ENCODE assay signal across 28 mouse cellular contexts in the genomic region with DNA sequence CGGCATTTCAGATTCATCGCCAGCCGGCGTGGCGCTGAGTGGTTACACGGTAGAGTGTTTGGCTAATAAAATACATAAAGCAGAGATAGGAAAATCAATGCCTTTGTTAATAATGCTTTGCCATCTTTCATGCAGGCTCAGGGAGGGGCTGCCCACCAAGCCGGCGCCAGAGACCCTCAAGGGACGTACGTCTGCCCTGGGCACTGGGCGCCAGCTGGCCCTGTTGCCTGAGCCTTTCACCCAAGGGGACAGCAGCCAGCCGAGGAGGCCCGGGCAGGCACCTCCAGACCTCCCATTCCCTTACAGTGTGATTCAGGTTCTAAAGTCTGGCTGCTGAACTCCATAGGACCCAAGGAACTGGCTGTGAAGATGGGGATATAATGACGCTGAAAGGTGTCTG.
DNase-seq lines count a peak whose midpoint lies in the region; ATAC-seq lines count a peak whose summit lies in the region.
"Had no signal": no experiment of that assay in that cellular context is flagged by ENCODE, and none has a peak within 500 bp of the region (broad histone marks: within the 10 kb centered on the region; RNA-seq: fewer than 3 reads in every experiment).

No protein-coding gene starts in this region.

- DNase-seq in adrenal gland, postnatal 10 days: peak; percentile 64
- DNase-seq in adrenal gland, postnatal 4 days (ENCODE audit: low spot score in 2 of 2): no peak
- DNase-seq in hindbrain, embryonic 11.5 days (ENCODE audit: low spot score): no peak
- DNase-seq in liver, embryonic 11.5 days (ENCODE audit: low spot score): no peak
- no peak for DNase-seq in kidney, postnatal 4 days
- DNase-seq: forebrain, postnatal 0 days; gastrocnemius, postnatal 14 days; heart, adult 11 months; kidney, adult 2 months; kidney, postnatal 36 days; liver, postnatal 0 days; lung, postnatal 36 days; right cerebral cortex, adult 18-20 months; spleen, adult 18-20 months; thymus, postnatal 14 days had no signal

- H3K27me3 ChIP-seq in hindbrain, embryonic 13.5 days: no peaks in the 10 kb centered on the region
- no peaks in the 10 kb centered on the region for H3K27me3 ChIP-seq in hindbrain, embryonic 11.5 days (ENCODE audit: control insufficient read depth, insufficient read depth, low read length)
- H3K27me3 ChIP-seq in liver, embryonic 15.5 days: no peaks in the 10 kb centered on the region
- H3K27me3 ChIP-seq in liver, embryonic 11.5 days (replicated peaks; ENCODE audit: control insufficient read depth, insufficient read depth, low read length): no peaks in the 10 kb centered on the region; the same call in 1 of the 2 replicates
- H3K27me3 ChIP-seq: embryonic facial prominence, embryonic 15.5 days; heart, embryonic 15.5 days; hindbrain, embryonic 15.5 days; intestine, embryonic 15.5 days; limb, embryonic 15.5 days had no signal

- H3K4me2 ChIP-seq in hindbrain, embryonic 13.5 days: no peak overlapping the region
- H3K4me2 ChIP-seq in hindbrain, embryonic 11.5 days (replicated peaks; ENCODE audit: low read depth, low read length): no peak overlapping the region
- no peak overlapping the region for H3K4me2 ChIP-seq in liver, embryonic 15.5 days
- H3K4me2 ChIP-seq in liver, embryonic 11.5 days: no peak overlapping the region
- H3K4me2 ChIP-seq: embryonic facial prominence, embryonic 15.5 days; forebrain, embryonic 12.5 days; heart, embryonic 15.5 days; hindbrain, embryonic 15.5 days; intestine, embryonic 15.5 days; limb, embryonic 15.5 days; midbrain, embryonic 11.5 days had no signal

- no peak overlapping the region for H3K9ac ChIP-seq in hindbrain, embryonic 13.5 days
- no peak overlapping the region for H3K9ac ChIP-seq in hindbrain, embryonic 11.5 days (ENCODE audit: low read depth, low read length)
- H3K9ac ChIP-seq in liver, embryonic 15.5 days: no peak overlapping the region
- no peak overlapping the region for H3K9ac ChIP-seq in liver, embryonic 11.5 days (ENCODE audit: low read depth, low read length)
- H3K9ac ChIP-seq: embryonic facial prominence, embryonic 15.5 days; forebrain, embryonic 12.5 days; forebrain, postnatal 0 days; heart, embryonic 15.5 days; hindbrain, embryonic 15.5 days; intestine, embryonic 15.5 days; limb, embryonic 15.5 days; liver, postnatal 0 days had no signal

- H3K27ac ChIP-seq in hindbrain, embryonic 13.5 days: 0 out of 2 replicates have a peak overlapping the region, but pooled peaks have one; percentile 35
- no peak overlapping the region for H3K27ac ChIP-seq in hindbrain, embryonic 11.5 days (ENCODE audit: low read depth, low read length)
- H3K27ac ChIP-seq in liver, embryonic 15.5 days (replicated peaks): 0 out of 2 replicates have a peak overlapping the region, but pooled peaks have one; percentile 33
- H3K27ac ChIP-seq in liver, embryonic 11.5 days (ENCODE audit: low read depth, low read length): no peak overlapping the region
- H3K27ac ChIP-seq: embryonic facial prominence, embryonic 10.5 days; embryonic facial prominence, embryonic 15.5 days; forebrain, embryonic 12.5 days; heart, embryonic 10.5 days; heart, embryonic 15.5 days; hindbrain, embryonic 15.5 days; intestine, embryonic 15.5 days; limb, embryonic 10.5 days; limb, embryonic 15.5 days had no signal

- H3K9me3 ChIP-seq in hindbrain, embryonic 13.5 days: no peaks in the 10 kb centered on the region
- no peaks in the 10 kb centered on the region for H3K9me3 ChIP-seq in hindbrain, embryonic 11.5 days (ENCODE audit: control insufficient read depth, low read length)
- no peaks in the 10 kb centered on the region for H3K9me3 ChIP-seq in liver, embryonic 15.5 days (replicated peaks)
- no peaks in the 10 kb centered on the region for H3K9me3 ChIP-seq in liver, embryonic 11.5 days (ENCODE audit: control insufficient read depth, low read length)
- H3K9me3 ChIP-seq: embryonic facial prominence, embryonic 15.5 days; forebrain, embryonic 12.5 days; G1E; heart, embryonic 10.5 days; heart, embryonic 15.5 days; hindbrain, embryonic 15.5 days; intestine, embryonic 15.5 days; limb, embryonic 10.5 days; limb, embryonic 15.5 days had no signal

- no peak overlapping the region for H3K4me3 ChIP-seq in hindbrain, embryonic 13.5 days
- no peak overlapping the region for H3K4me3 ChIP-seq in hindbrain, embryonic 11.5 days (ENCODE audit: low read depth, low read length)
- no peak overlapping the region for H3K4me3 ChIP-seq in liver, embryonic 15.5 days (replicated peaks)
- H3K4me3 ChIP-seq in liver, embryonic 11.5 days (ENCODE audit: low read depth, low read length): no peak overlapping the region
- H3K4me3 ChIP-seq: embryonic facial prominence, embryonic 10.5 days; embryonic facial prominence, embryonic 15.5 days; forebrain, embryonic 12.5 days; heart, embryonic 10.5 days; heart, embryonic 15.5 days; hindbrain, embryonic 15.5 days; intestine, embryonic 15.5 days; limb, embryonic 10.5 days; limb, embryonic 15.5 days had no signal

- no peaks in the 10 kb centered on the region for H3K36me3 ChIP-seq in hindbrain, embryonic 13.5 days
- H3K36me3 ChIP-seq in hindbrain, embryonic 11.5 days (ENCODE audit: control insufficient read depth, insufficient read depth, low read length): no peaks in the 10 kb centered on the region
- H3K36me3 ChIP-seq in liver, embryonic 15.5 days (replicated peaks): no peaks in the 10 kb centered on the region
- no peaks in the 10 kb centered on the region for H3K36me3 ChIP-seq in liver, embryonic 11.5 days (ENCODE audit: control insufficient read depth, insufficient read depth, low read length)
- H3K36me3 ChIP-seq: embryonic facial prominence, embryonic 10.5 days; embryonic facial prominence, embryonic 15.5 days; forebrain, embryonic 12.5 days; G1E; heart, embryonic 10.5 days; heart, embryonic 15.5 days; hindbrain, embryonic 15.5 days; intestine, embryonic 15.5 days; limb, embryonic 10.5 days; limb, embryonic 15.5 days had no signal

- WGBS in hindbrain, embryonic 13.5 days: 74% methylated on average over 14 of the region's 14 CpGs
- 83% methylated on average over 14 of the region's 14 CpGs for WGBS in hindbrain, embryonic 11.5 days
- WGBS in liver, embryonic 15.5 days (ENCODE audit: insufficient replicate concordance): 75% methylated on average over 14 of the region's 14 CpGs
- WGBS in liver, embryonic 11.5 days: 88% methylated on average over 14 of the region's 14 CpGs

- ATAC-seq in hindbrain, embryonic 13.5 days (ENCODE audit: low FRiP score): no peak
- ATAC-seq in hindbrain, embryonic 11.5 days (ENCODE audit: low FRiP score): no peak
- ATAC-seq in liver, embryonic 15.5 days (ENCODE audit: insufficient read depth): no peak
- no peak for ATAC-seq in liver, embryonic 11.5 days (replicated peaks; ENCODE audit: low FRiP score)
- ATAC-seq: forebrain, postnatal 0 days; intestine, embryonic 15.5 days had no signal

- H3K4me1 ChIP-seq in hindbrain, embryonic 13.5 days (replicated peaks): peaks cover 11% of the 10 kb centered on the region
- H3K4me1 ChIP-seq in hindbrain, embryonic 11.5 days (replicated peaks; ENCODE audit: control insufficient read depth, insufficient read depth, low read length): no peaks in the 10 kb centered on the region
- H3K4me1 ChIP-seq in liver, embryonic 15.5 days (replicated peaks): peaks cover 12% of the 10 kb centered on the region; the same call in 1 of the 2 replicates
- no peaks in the 10 kb centered on the region for H3K4me1 ChIP-seq in liver, embryonic 11.5 days (replicated peaks; ENCODE audit: control insufficient read depth, insufficient read depth, low read length)
- H3K4me1 ChIP-seq: embryonic facial prominence, embryonic 15.5 days; forebrain, embryonic 12.5 days; heart, embryonic 10.5 days; heart, embryonic 15.5 days; intestine, embryonic 15.5 days; limb, embryonic 15.5 days had no signal

Comparison
In these comparisons a context has a peak if more than half of its experiments do, and no peak if none do; other contexts are left out.
1. H3K27ac ChIP-seq: peak in hindbrain, embryonic 13.5 days (single experiment) and liver, embryonic 15.5 days (single experiment); none in hindbrain, embryonic 11.5 days (single experiment) and liver, embryonic 11.5 days (single experiment).